Mouse (Mus musculus) heart, embryonic 16.5 days (tissue): Measurements from ENCODE around the gene 4921524J17Rik. TPM values are rescaled to one million over a fixed set of nuclear protein-coding genes. Genes with fewer than 3 reads are reported as not detected.

ENCODE experiments used
- ATAC-seq: fragments of 200-750 bp; cut with Nextera tagmentation; replicated peaks from 2 replicates; pipeline ENCODE4 v1.8.0; 2017; ENCODE audit warnings: moderate number of reproducible peaks; ENCODE audit not compliant: insufficient read depth, low FRiP score; ENCODE audit errors: extremely low read depth
- H3K27ac ChIP-seq: fragments of 300-500 bp; sonication (generic); 2 replicates; pipeline ENCODE4 v1.5.1; 2014; ENCODE audit warnings: mild to moderate bottlenecking, low read length, control low read depth, moderate library complexity
- H3K27me3 ChIP-seq: fragments of 300-500 bp; sonication (generic); 2 replicates; pipeline ENCODE4 v1.6.1; 2014; ENCODE audit warnings: low read length, mixed read lengths; ENCODE audit not compliant: control insufficient read depth, insufficient read depth
- H3K36me3 ChIP-seq: fragments of 300-500 bp; sonication (generic); 2 replicates; pipeline ENCODE4 v1.6.1; 2014; ENCODE audit not compliant: control insufficient read depth, insufficient read depth
- H3K4me1 ChIP-seq: fragments of 300-500 bp; sonication (generic); 2 replicates; pipeline ENCODE4 v1.6.1; 2014; ENCODE audit warnings: low read length, mixed read lengths; ENCODE audit not compliant: control insufficient read depth, insufficient read depth
- H3K4me2 ChIP-seq: fragments of 300-500 bp; sonication (generic); 2 replicates; pipeline ENCODE4 v1.6.1; 2014; ENCODE audit warnings: low read depth, mild to moderate bottlenecking, control low read depth, low read length
- H3K4me3 ChIP-seq: fragments of 300-500 bp; sonication (generic); 2 replicates; pipeline ENCODE4 v1.5.1; 2014; ENCODE audit warnings: mild to moderate bottlenecking, control low read depth, low read length
- H3K9ac ChIP-seq: fragments of 300-500 bp; sonication (generic); 2 replicates; pipeline ENCODE4 v1.6.1; 2014; ENCODE audit warnings: low read length, control low read depth
- H3K9me3 ChIP-seq: fragments of 300-500 bp; sonication (generic); replicated peaks from 2 replicates; pipeline ENCODE4 v1.6.1; 2016; ENCODE audit warnings: low read length; ENCODE audit not compliant: control insufficient read depth
- WGBS: fragments of 180-500 bp; shearing (Covaris S2); extraction: QIAGEN DNeasy Blood & Tissue Kit; methylation state at CpG from one replicate; pipeline ENCODE4 v1.1.7; 2014; 5-methylcytosine and 5-hydroxymethylcytosine counted together
- polyA plus RNA-seq: library from polyadenylated mRNA; unstranded; fragments of >200 nt; fragmentation: Nextera tagmentation; extraction: Ambion mirVana; gene quantifications from 2 replicates; pipeline ENCODE4 v1.2.1, GENCODE M21; 2015

4921524J17Rik gene
- 56.8 and 70.0 TPM in 2 replicates for polyA plus RNA-seq

- H3K9ac ChIP-seq, result peak within 1 kb of the TSS; percentile 98
- H3K4me3 ChIP-seq, result peak within 1 kb of the TSS; percentile 82
- ATAC-seq, result peak; percentile 98
- no peaks in the 10 kb centered on the region for H3K36me3 ChIP-seq
- H3K9me3 ChIP-seq, result peaks cover 3% of the 10 kb centered on the region
- under 1% methylated on average over 81 of the region's 85 CpGs for WGBS
- peak within 1 kb of the TSS; percentile 88 for H3K4me2 ChIP-seq
- peak within 1 kb of the TSS; percentile 98 for H3K27ac ChIP-seq
- peaks cover 24% of the 10 kb centered on the region for H3K4me1 ChIP-seq
- H3K27me3 ChIP-seq, result no peaks in the 10 kb centered on the region
Measured at GRCm38 (mm10) chr8:85432168-85433016, at the start of gene 4921524J17Rik. TSS of gene 4921524J17Rik (minus strand) at chr8:85432833.

- no peak overlapping the region for H3K4me3 ChIP-seq
- no peak overlapping the region for H3K9ac ChIP-seq
- 62% methylated on average over 6 of the region's 6 CpGs for WGBS
- H3K4me1 ChIP-seq, result no peaks in the 10 kb centered on the region
- H3K4me2 ChIP-seq, result peak overlapping the region; percentile 52
- H3K36me3 ChIP-seq, result no peaks in the 10 kb centered on the region
- H3K9me3 ChIP-seq, result no peaks in the 10 kb centered on the region
- no peak overlapping the region for H3K27ac ChIP-seq
- no peaks in the 10 kb centered on the region for H3K27me3 ChIP-seq
- no peak for ATAC-seq
Measured at GRCm38 (mm10) chr8:85482427-85482826, 49.8 kb upstream of the 4921524J17Rik start.

- Histone ChIP-seq H3K9ac (0 out of 2 replicates have a peak overlapping the region, but pooled peaks have one; percentile 22), H3K36me3 (no peaks in the 10 kb centered on the region), H3K27ac (no peak overlapping the region), H3K4me3 (peak overlapping the region; percentile 16), H3K4me1 (no peaks in the 10 kb centered on the region), H3K9me3 (no peaks in the 10 kb centered on the region), H3K4me2 (peak overlapping the region; percentile 52), H3K27me3 (no peaks in the 10 kb centered on the region)
- ATAC-seq, result peak; percentile 65
- 15% methylated on average over 10 of the region's 10 CpGs for WGBS
Measured at GRCm38 (mm10) chr8:85481900-85482299, 49.3 kb upstream of the 4921524J17Rik start.

GRCm38 (mm10) chr8:85479710-85480109 is 47.1 kb upstream of the 4921524J17Rik start:
- Histone ChIP-seq H3K9ac (no peak overlapping the region), H3K27me3 (no peaks in the 10 kb centered on the region), H3K4me1 (no peaks in the 10 kb centered on the region), H3K36me3 (no peaks in the 10 kb centered on the region), H3K27ac (no peak overlapping the region), H3K4me3 (no peak overlapping the region), H3K9me3 (no peaks in the 10 kb centered on the region), H3K4me2 (no peak overlapping the region)
- 65% methylated on average over 2 of the region's 2 CpGs for WGBS
- no peak for ATAC-seq

- Histone ChIP-seq H3K9ac (no peak overlapping the region), H3K4me2 (no peak overlapping the region), H3K27me3 (no peaks in the 10 kb centered on the region), H3K4me1 (no peaks in the 10 kb centered on the region), H3K9me3 (no peaks in the 10 kb centered on the region), H3K36me3 (no peaks in the 10 kb centered on the region), H3K4me3 (no peak overlapping the region), H3K27ac (no peak overlapping the region)
- 81% methylated on average over 2 of the region's 2 CpGs for WGBS
- no peak for ATAC-seq
Measured at GRCm38 (mm10) chr8:85478397-85478796, 45.8 kb upstream of the 4921524J17Rik start.

- no peak overlapping the region for H3K4me3 ChIP-seq
- H3K27me3 ChIP-seq, result no peaks in the 10 kb centered on the region
- H3K27ac ChIP-seq, result no peak overlapping the region
- no peak for ATAC-seq
- H3K9me3 ChIP-seq, result no peaks in the 10 kb centered on the region
- WGBS, result 37% methylated on average over 4 of the region's 4 CpGs
- no peak overlapping the region for H3K4me2 ChIP-seq
- H3K4me1 ChIP-seq, result no peaks in the 10 kb centered on the region
- H3K36me3 ChIP-seq, result no peaks in the 10 kb centered on the region
- H3K9ac ChIP-seq, result no peak overlapping the region
Measured at GRCm38 (mm10) chr8:85476970-85477545, 44.4 kb upstream of the 4921524J17Rik start.

GRCm38 (mm10) chr8:85474924-85475323 is 42.3 kb upstream of the 4921524J17Rik start:
- H3K27me3 ChIP-seq, result no peaks in the 10 kb centered on the region
- H3K9me3 ChIP-seq, result no peaks in the 10 kb centered on the region
- H3K4me2 ChIP-seq, result no peak overlapping the region
- H3K4me1 ChIP-seq, result no peaks in the 10 kb centered on the region
- H3K36me3 ChIP-seq, result no peaks in the 10 kb centered on the region
- WGBS, result 79% methylated on average over 3 of the region's 3 CpGs
- no peak for ATAC-seq
- no peak overlapping the region for H3K27ac ChIP-seq
- H3K9ac ChIP-seq, result no peak overlapping the region
- no peak overlapping the region for H3K4me3 ChIP-seq

- H3K9ac ChIP-seq, result no peak overlapping the region
- H3K27me3 ChIP-seq, result no peaks in the 10 kb centered on the region
- WGBS, result 71% methylated on average over 4 of the region's 4 CpGs
- ATAC-seq, result no peak
- no peaks in the 10 kb centered on the region for H3K36me3 ChIP-seq
- H3K4me1 ChIP-seq, result no peaks in the 10 kb centered on the region
- H3K27ac ChIP-seq, result no peak overlapping the region
- no peak overlapping the region for H3K4me3 ChIP-seq
- no peak overlapping the region for H3K4me2 ChIP-seq
- H3K9me3 ChIP-seq, result no peaks in the 10 kb centered on the region
Measured at GRCm38 (mm10) chr8:85473246-85473645, 40.6 kb upstream of the 4921524J17Rik start.

GRCm38 (mm10) chr8:85472800-85473199 is 40.2 kb upstream of the 4921524J17Rik start:
- Histone ChIP-seq H3K36me3 (no peaks in the 10 kb centered on the region), H3K9ac (no peak overlapping the region), H3K27ac (no peak overlapping the region), H3K4me2 (no peak overlapping the region), H3K27me3 (no peaks in the 10 kb centered on the region), H3K4me3 (no peak overlapping the region), H3K4me1 (no peaks in the 10 kb centered on the region), H3K9me3 (no peaks in the 10 kb centered on the region)
- ATAC-seq, result no peak
- 64% methylated on average over 6 of the region's 6 CpGs for WGBS
